Comparison of ENCODE assay signal across 22 mouse cellular contexts in the genomic region with DNA sequence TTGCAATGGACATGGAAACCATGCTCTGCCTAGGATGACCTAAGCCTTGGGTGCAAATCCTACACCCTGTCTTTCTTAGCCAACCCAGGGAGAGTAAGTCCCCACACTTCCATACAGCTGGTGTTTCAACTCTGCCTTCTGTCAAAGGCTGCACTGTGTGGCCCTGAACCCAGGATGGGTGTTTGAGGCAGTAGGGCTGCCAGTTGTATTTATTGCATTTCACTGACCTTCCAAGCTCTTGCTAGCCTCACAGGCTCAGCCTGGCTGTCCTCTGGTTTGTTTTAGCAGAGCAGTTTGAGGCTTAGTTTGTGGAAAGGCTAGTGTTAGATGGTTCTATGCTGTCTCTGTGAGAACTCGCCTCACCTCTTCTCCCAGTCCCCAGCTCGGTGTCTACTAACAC.
"Had no signal": no experiment of that assay in that cellular context is flagged by ENCODE, and none has a peak within 500 bp of the region (broad histone marks: within the 10 kb centered on the region; RNA-seq: fewer than 3 reads in every experiment).

No protein-coding gene starts in this region.

- H3K4me2 ChIP-seq: limb, embryonic 12.5 days; limb, embryonic 15.5 days; liver, embryonic 11.5 days; lung, embryonic 14.5 days; midbrain, embryonic 12.5 days; midbrain, embryonic 15.5 days; neural tube, embryonic 13.5 days; stomach, embryonic 15.5 days had no signal

- H3K9ac ChIP-seq: limb, embryonic 12.5 days; limb, embryonic 15.5 days; liver, embryonic 14.5 days; liver, postnatal 0 days; lung, embryonic 14.5 days; midbrain, embryonic 12.5 days; midbrain, embryonic 15.5 days; neural tube, embryonic 13.5 days; stomach, embryonic 15.5 days had no signal

- H3K36me3 ChIP-seq: limb, embryonic 12.5 days; limb, embryonic 15.5 days; midbrain, embryonic 12.5 days; midbrain, embryonic 15.5 days; neural tube, embryonic 13.5 days; stomach, embryonic 15.5 days had no signal

- H3K27me3 ChIP-seq: limb, embryonic 15.5 days; midbrain, embryonic 15.5 days; neural tube, embryonic 13.5 days; stomach, embryonic 15.5 days had no signal

- H3K27ac ChIP-seq: limb, embryonic 12.5 days; limb, embryonic 15.5 days; liver, embryonic 14.5 days; macrophage; midbrain, embryonic 12.5 days; midbrain, embryonic 15.5 days; neural tube, embryonic 13.5 days; stomach, embryonic 15.5 days had no signal

- H3K4me3 ChIP-seq: limb, embryonic 12.5 days; limb, embryonic 15.5 days; midbrain, embryonic 12.5 days; midbrain, embryonic 15.5 days; myocyte; neural tube, embryonic 13.5 days; stomach, embryonic 15.5 days had no signal

- H3K9me3 ChIP-seq: limb, embryonic 12.5 days; limb, embryonic 15.5 days; midbrain, embryonic 12.5 days; midbrain, embryonic 15.5 days; neural tube, embryonic 13.5 days; stomach, embryonic 15.5 days had no signal

- DNase-seq: kidney, adult 9 months; kidney, postnatal 14 days; kidney, postnatal 4 days; layer of hippocampus, adult 9-11 months; left cerebral cortex, postnatal 4 days; liver, postnatal 0 days; lung, embryonic 14.5 days; retina, postnatal 1 day; right cerebral cortex, postnatal 25 days; spleen, adult 18-20 months; thymus, postnatal 25 days had no signal

- H3K4me1 ChIP-seq: limb, embryonic 15.5 days had no signal

- ATAC-seq: liver, postnatal 0 days; lung, postnatal 0 days; midbrain, embryonic 15.5 days had no signal
